Mouse (Mus musculus): ENCODE results near the gene Gm10643. TPM values are rescaled to one million over a fixed set of nuclear protein-coding genes. Genes with fewer than 3 reads are reported as not detected.

Gene Gm10643
- polyA plus RNA-seq, 1 experiment from 2014 or later = 1.6 TPM

MicroRNAs within 50 kb of the gene (microRNA counts, 519-probe panel; counts per million panel counts)
- microRNA mmu-miR-709 = 2,580 counts per million, percentile 62 among the panel's probes with 10 or more counts

Small RNA genes lying within 50 kb of the gene (microRNA-seq; reads per million reads assigned to microRNA genes)
- not detected for gene Mir709

Other genes with a start within 250 kb of the Gm10643 start
- 30.5 and 31.6 TPM in 2 replicates for gene Adgrl1, start 165.0 kb downstream of the Gm10643 start, polyA plus RNA-seq (2015; fragmentation: Nextera tagmentation; extraction: Ambion mirVana)
- gene Gm10644, start 109.9 kb downstream of the Gm10643 start, polyA plus RNA-seq (2015; fragmentation: Nextera tagmentation; extraction: Ambion mirVana) = 0.55 and 0.63 TPM in 2 replicates
- 58.0 and 61.3 TPM in 2 replicates for gene Asf1b, start 109.6 kb downstream of the Gm10643 start, polyA plus RNA-seq (2015; fragmentation: Nextera tagmentation; extraction: Ambion mirVana)
- 148 and 159 TPM in 2 replicates for gene Prkaca, start 92.1 kb downstream of the Gm10643 start, polyA plus RNA-seq (2015; fragmentation: Nextera tagmentation; extraction: Ambion mirVana)
- gene Samd1, start 67.5 kb downstream of the Gm10643 start, polyA plus RNA-seq (2015; fragmentation: Nextera tagmentation; extraction: Ambion mirVana) = 14.5 and 15.8 TPM in 2 replicates
- 0.73 and 1.6 TPM in 2 replicates for gene 1700067K01Rik, start 63.6 kb downstream of the Gm10643 start, polyA plus RNA-seq (2015; fragmentation: Nextera tagmentation; extraction: Ambion mirVana)
- 0.59 TPM in 1 of 2 replicates, not detected in the other for gene 2210011C24Rik, start 53.0 kb downstream of the Gm10643 start, polyA plus RNA-seq (2015; fragmentation: Nextera tagmentation; extraction: Ambion mirVana)
- 6.9 and 8.5 TPM in 2 replicates for gene Palm3, start 43.7 kb downstream of the Gm10643 start, polyA plus RNA-seq (2015; fragmentation: Nextera tagmentation; extraction: Ambion mirVana)
- gene Il27ra, start 22.5 kb downstream of the Gm10643 start, polyA plus RNA-seq (2015; fragmentation: Nextera tagmentation; extraction: Ambion mirVana) = 0.66 and 1.0 TPM in 2 replicates
- gene Rln3, start 20.1 kb downstream of the Gm10643 start, polyA plus RNA-seq (2015; fragmentation: Nextera tagmentation; extraction: Ambion mirVana) = not detected in 2 replicates
- 8.7 and 10.1 TPM in 2 replicates for gene Rfx1, start 1.7 kb upstream of the Gm10643 start, polyA plus RNA-seq (2015; fragmentation: Nextera tagmentation; extraction: Ambion mirVana)
- gene Dcaf15, start 39.6 kb upstream of the Gm10643 start, polyA plus RNA-seq (2015; fragmentation: Nextera tagmentation; extraction: Ambion mirVana) = 10.8 and 12.2 TPM in 2 replicates
- gene Podnl1, start 60.9 kb upstream of the Gm10643 start, polyA plus RNA-seq (2015; fragmentation: Nextera tagmentation; extraction: Ambion mirVana) = 1.6 and 2.0 TPM in 2 replicates
- 28.2 and 30.7 TPM in 2 replicates for gene Cc2d1a, start 82.8 kb upstream of the Gm10643 start, polyA plus RNA-seq (2015; fragmentation: Nextera tagmentation; extraction: Ambion mirVana)
- gene 4930432K21Rik, start 82.9 kb upstream of the Gm10643 start, polyA plus RNA-seq (2015; fragmentation: Nextera tagmentation; extraction: Ambion mirVana) = 1.4 and 1.8 TPM in 2 replicates
- gene Nanos3, start 120.1 kb upstream of the Gm10643 start, polyA plus RNA-seq (2015; fragmentation: Nextera tagmentation; extraction: Ambion mirVana) = 2.9 and 5.2 TPM in 2 replicates
- 19.6 and 22.6 TPM in 2 replicates for gene Zswim4, start 171.9 kb upstream of the Gm10643 start, polyA plus RNA-seq (2015; fragmentation: Nextera tagmentation; extraction: Ambion mirVana)
- 318 and 344 TPM in 2 replicates for gene D8Ertd738e, start 184.6 kb upstream of the Gm10643 start, polyA plus RNA-seq (2015; fragmentation: Nextera tagmentation; extraction: Ambion mirVana)
- 62.4 and 69.8 TPM in 2 replicates for gene Mri1, start 192.2 kb upstream of the Gm10643 start, polyA plus RNA-seq (2015; fragmentation: Nextera tagmentation; extraction: Ambion mirVana)
- 21.6 and 22.2 TPM in 2 replicates for gene Ccdc130, start 205.2 kb upstream of the Gm10643 start, polyA plus RNA-seq (2015; fragmentation: Nextera tagmentation; extraction: Ambion mirVana)

Data from embryonic facial prominence, embryonic 13.5 days (tissue).